Mouse (Mus musculus): ENCODE measurements around the gene Timm8a1.

DNA sequence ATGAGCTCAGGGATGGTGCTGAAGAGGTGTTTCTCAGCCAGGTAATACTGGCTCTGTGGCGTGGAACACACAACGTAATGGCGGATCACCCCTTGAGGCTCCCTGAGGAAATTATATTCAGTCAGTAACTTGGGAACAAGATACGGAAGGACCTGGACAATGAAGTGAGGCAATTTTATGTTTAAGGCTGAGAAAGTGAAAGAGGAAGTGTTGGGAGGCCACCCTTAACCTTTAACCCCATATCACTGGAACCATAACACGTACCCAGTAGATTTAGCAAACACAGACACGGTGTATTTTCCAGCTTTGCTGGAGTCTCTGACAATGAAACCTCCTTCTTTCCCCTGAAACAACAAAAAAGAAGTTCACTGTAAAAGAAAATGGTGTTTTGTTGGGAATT lies 12.8 kb upstream of the Timm8a1 start:
- TF ChIP-seq TCF12 (IDR thresholded peaks at IDR 0.05; ENCODE audit: low read depth, low read length) (no peak), CTCF (IDR thresholded peaks at IDR 0.05 in 2 of 3, conservative IDR thresholded peaks at IDR 0.05 in 1 of 3; ENCODE audit: control insufficient read depth in 1 of 3, insufficient read depth in 1 of 3, low read depth in 2 of 3, low read length in 3 of 3, poor library complexity in 1 of 3, severe bottlenecking in 1 of 3) (no peak), SIN3A (IDR thresholded peaks at IDR 0.05; ENCODE audit: low read length) (no peak), POLR2A (IDR thresholded peaks at IDR 0.05; ENCODE audit: control insufficient read depth in 1 of 2, insufficient read depth in 1 of 2, low read depth in 1 of 2, low read length in 2 of 2, poor library complexity in 1 of 2) (no peak), ETS1 (IDR thresholded peaks at IDR 0.05; ENCODE audit: low read depth, low read length) (no peak), HCFC1 (IDR thresholded peaks at IDR 0.05; ENCODE audit: low read depth, low read length) (no peak), NRF1 (IDR thresholded peaks at IDR 0.05; ENCODE audit: insufficient read depth, low read depth, low read length, poor library complexity, severe bottlenecking) (no peak), TAL1 (IDR thresholded peaks at IDR 0.05; ENCODE audit: low read length) (no peak), JUND (IDR thresholded peaks at IDR 0.05; ENCODE audit: low read depth, low read length) (no peak)
